Mouse (Mus musculus) gastrocnemius, postnatal 10 days (tissue): ENCODE measurements around the gene Garnl3. TPM values are rescaled to one million over a fixed set of nuclear protein-coding genes. Genes with fewer than 3 reads are reported as not detected.

Experiments
- DNase-seq: peaks from one replicate; pipeline ENCODE4 v3.0.0; 2021; ENCODE audit warnings: mixed read lengths
- total RNA-seq, 2 experiments: library from RNA; stranded (reverse); gene quantifications; 2 replicates each; pipeline ENCODE4 v1.2.3; 2021

The Garnl3 gene
- total RNA-seq, 2 experiments from 2014 or later: 3.1 to 4.7 TPM

GRCm38 (mm10) chr2:32969326-32969725 lies 162.1 kb downstream of the Garnl3 start:
- no peak for DNase-seq

GRCm38 (mm10) chr2:32968024-32968614 lies 163.3 kb downstream of the Garnl3 start:
- DNase-seq: no peak

GRCm38 (mm10) chr2:32966689-32967631 lies 164.5 kb downstream of the Garnl3 start:
- DNase-seq: peak; percentile 81

GRCm38 (mm10) chr2:32966184-32966688 lies 165.2 kb downstream of the Garnl3 start:
- DNase-seq: no peak

GRCm38 (mm10) chr2:32965511-32966183 lies 165.8 kb downstream of the Garnl3 start:
- no peak for DNase-seq

GRCm38 (mm10) chr2:32964659-32965457 lies 166.6 kb downstream of the Garnl3 start:
- DNase-seq: no peak

GRCm38 (mm10) chr2:32963981-32964380 lies 167.5 kb downstream of the Garnl3 start:
- DNase-seq: no peak

GRCm38 (mm10) chr2:32963544-32963943 lies 167.9 kb downstream of the Garnl3 start:
- DNase-seq: no peak

- DNase-seq: no peak
These were observed 168.6 kb downstream of the Garnl3 start for GRCm38 (mm10) chr2:32962875-32963220.

- DNase-seq: no peak
These were observed 169.2 kb downstream of the Garnl3 start for GRCm38 (mm10) chr2:32962062-32962874.

GRCm38 (mm10) chr2:32961192-32961995 lies 170.1 kb downstream of the Garnl3 start, which contains the start of the genes Rpl12 and Lrsam1:
Gene Rpl12, plus strand, starts transcription at chr2:32961559.
Gene Lrsam1, minus strand, starts transcription at chr2:32961614.
- DNase-seq: peak; percentile 95

- DNase-seq: no peak
These were observed 171.2 kb downstream of the Garnl3 start for GRCm38 (mm10) chr2:32960273-32960672.

- DNase-seq: no peak
These were observed 174.1 kb downstream of the Garnl3 start for GRCm38 (mm10) chr2:32957344-32957743.

GRCm38 (mm10) chr2:32954581-32954980 lies 176.9 kb downstream of the Garnl3 start:
- DNase-seq: no peak

- DNase-seq: no peak
These were observed 184.0 kb downstream of the Garnl3 start for GRCm38 (mm10) chr2:32947454-32947853.

GRCm38 (mm10) chr2:32940483-32940882 lies 191.0 kb downstream of the Garnl3 start:
- no peak for DNase-seq

GRCm38 (mm10) chr2:32939418-32939817 lies 192.0 kb downstream of the Garnl3 start:
- DNase-seq: no peak

GRCm38 (mm10) chr2:32938741-32939140 lies 192.7 kb downstream of the Garnl3 start:
- no peak for DNase-seq
